ENCODE assay signal across 9 mouse cellular contexts in genomic region chr9:13536419-13537261, GRCm38 (mm10).
A peak's percentile ranks its signal among the peaks of the same experiment; 100 is the strongest.
DNase-seq lines count a peak whose midpoint lies in the region; ATAC-seq and TF ChIP-seq lines count a peak whose summit lies in the region.
"Had no signal": no experiment of that assay in that cellular context is flagged by ENCODE, and none has a peak within 500 bp of the region (broad histone marks: within the 10 kb centered on the region; RNA-seq: fewer than 3 reads in every experiment).

No protein-coding gene starts in this region.

- H3K9ac ChIP-seq in intestine, embryonic 16.5 days (ENCODE audit: low read depth, low read length) = no peak overlapping the region
- no peak overlapping the region for H3K9ac ChIP-seq in intestine, postnatal 0 days (ENCODE audit: low read depth, low read length)
- no peak overlapping the region for H3K9ac ChIP-seq in forebrain, embryonic 16.5 days (replicated peaks; ENCODE audit: low read depth, low read length)
- H3K9ac ChIP-seq: midbrain, embryonic 12.5 days had no signal

- H3K9me3 ChIP-seq in intestine, embryonic 16.5 days (ENCODE audit: control insufficient read depth, low read length) = 0 out of 2 replicates have a peak, but pooled peaks cover 2% of the 10 kb centered on the region
- H3K9me3 ChIP-seq in intestine, postnatal 0 days (ENCODE audit: control insufficient read depth) = peaks cover 5% of the 10 kb centered on the region; the same call in 1 of the 2 replicates
- no peaks in the 10 kb centered on the region for H3K9me3 ChIP-seq in forebrain, embryonic 16.5 days (ENCODE audit: control insufficient read depth, low read length)

- WGBS in intestine, embryonic 16.5 days = 38% methylated on average over 12 of the region's 12 CpGs
- 43% methylated on average over 12 of the region's 12 CpGs for WGBS in intestine, postnatal 0 days
- 74% methylated on average over 12 of the region's 12 CpGs for WGBS in forebrain, embryonic 16.5 days

- no peaks in the 10 kb centered on the region for H3K36me3 ChIP-seq in intestine, embryonic 16.5 days (ENCODE audit: control insufficient read depth, insufficient read depth, low read length)
- no peaks in the 10 kb centered on the region for H3K36me3 ChIP-seq in intestine, postnatal 0 days (ENCODE audit: control insufficient read depth, insufficient read depth)
- no peaks in the 10 kb centered on the region for H3K36me3 ChIP-seq in forebrain, embryonic 16.5 days (ENCODE audit: control insufficient read depth, insufficient read depth)
- H3K36me3 ChIP-seq: midbrain, embryonic 12.5 days had no signal

- DNase-seq in heart, adult 18-20 months = peak; percentile 37 to 68
- peak; percentile 66 to 78 for DNase-seq in kidney, postnatal 25 days
- DNase-seq in mesoderm, embryonic 11.5 days (ENCODE audit: low read depth, low spot score) = peak; percentile 65
- DNase-seq in urinary bladder, postnatal 14 days (ENCODE audit: low spot score) = no peak
- DNase-seq in left cerebral cortex, postnatal 25 days (ENCODE audit: low spot score in 2 of 2) = no peak

- TF ChIP-seq CTCF in intestine, postnatal 0 days (IDR thresholded peaks at IDR 0.05; ENCODE audit: low read depth) = no peak

- no peak overlapping the region for H3K4me3 ChIP-seq in intestine, embryonic 16.5 days (ENCODE audit: low read length)
- H3K4me3 ChIP-seq in intestine, postnatal 0 days (ENCODE audit: low read depth, low read length) = no peak overlapping the region
- no peak overlapping the region for H3K4me3 ChIP-seq in forebrain, embryonic 16.5 days (replicated peaks; ENCODE audit: low read length)
- H3K4me3 ChIP-seq: midbrain, embryonic 12.5 days had no signal

- no peak overlapping the region for H3K27ac ChIP-seq in intestine, embryonic 16.5 days (ENCODE audit: low read length)
- no peak overlapping the region for H3K27ac ChIP-seq in intestine, postnatal 0 days (ENCODE audit: low read depth, low read length)
- no peak overlapping the region for H3K27ac ChIP-seq in forebrain, embryonic 16.5 days (ENCODE audit: low read length)
- H3K27ac ChIP-seq: midbrain, embryonic 12.5 days had no signal

- no peak overlapping the region; the same call in 1 of the 2 replicates for H3K4me2 ChIP-seq in intestine, embryonic 16.5 days (ENCODE audit: low read depth, low read length)
- H3K4me2 ChIP-seq in intestine, postnatal 0 days (replicated peaks; ENCODE audit: low read depth) = no peak overlapping the region; the same call in 1 of the 2 replicates
- no peak overlapping the region for H3K4me2 ChIP-seq in forebrain, embryonic 16.5 days (ENCODE audit: low read length)
- H3K4me2 ChIP-seq: midbrain, embryonic 12.5 days had no signal

- H3K4me1 ChIP-seq in intestine, embryonic 16.5 days (ENCODE audit: control insufficient read depth, insufficient read depth, low read length) = peaks cover 8% of the 10 kb centered on the region; the same call in 1 of the 2 replicates
- no peaks in the 10 kb centered on the region for H3K4me1 ChIP-seq in intestine, postnatal 0 days (replicated peaks; ENCODE audit: control insufficient read depth, insufficient read depth, low read length)
- H3K4me1 ChIP-seq in forebrain, embryonic 16.5 days (replicated peaks; ENCODE audit: control insufficient read depth, insufficient read depth, low read length) = peaks cover 6% of the 10 kb centered on the region; the same call in 1 of the 2 replicates

- ATAC-seq in intestine, embryonic 16.5 days = 0 out of 2 replicates have a peak, but pooled peaks have one; percentile 38
- no peak for ATAC-seq in intestine, postnatal 0 days
- ATAC-seq in forebrain, embryonic 16.5 days = no peak

- no peaks in the 10 kb centered on the region for H3K27me3 ChIP-seq in intestine, embryonic 16.5 days (replicated peaks; ENCODE audit: control insufficient read depth, insufficient read depth, low read length)
- no peaks in the 10 kb centered on the region for H3K27me3 ChIP-seq in intestine, postnatal 0 days (replicated peaks; ENCODE audit: control insufficient read depth, insufficient read depth, low read length)
- no peaks in the 10 kb centered on the region for H3K27me3 ChIP-seq in forebrain, embryonic 16.5 days (replicated peaks; ENCODE audit: control insufficient read depth, insufficient read depth, low read length)
- H3K27me3 ChIP-seq: midbrain, embryonic 12.5 days had no signal

- intact Hi-C loops in left cerebral cortex, postnatal 25 days (cut with DNase I) = no loop called here

Comparison
In these comparisons a context has a peak if more than half of its experiments do, and no peak if none do; other contexts are left out.
1. DNase-seq: peak in heart, adult 18-20 months (2 of 2), kidney, postnatal 25 days (2 of 2) and mesoderm, embryonic 11.5 days (single experiment); none in urinary bladder, postnatal 14 days (single experiment) and left cerebral cortex, postnatal 25 days (0 of 2).